Comparison of ENCODE assay signal across 8 mouse cellular contexts in the genomic region with DNA sequence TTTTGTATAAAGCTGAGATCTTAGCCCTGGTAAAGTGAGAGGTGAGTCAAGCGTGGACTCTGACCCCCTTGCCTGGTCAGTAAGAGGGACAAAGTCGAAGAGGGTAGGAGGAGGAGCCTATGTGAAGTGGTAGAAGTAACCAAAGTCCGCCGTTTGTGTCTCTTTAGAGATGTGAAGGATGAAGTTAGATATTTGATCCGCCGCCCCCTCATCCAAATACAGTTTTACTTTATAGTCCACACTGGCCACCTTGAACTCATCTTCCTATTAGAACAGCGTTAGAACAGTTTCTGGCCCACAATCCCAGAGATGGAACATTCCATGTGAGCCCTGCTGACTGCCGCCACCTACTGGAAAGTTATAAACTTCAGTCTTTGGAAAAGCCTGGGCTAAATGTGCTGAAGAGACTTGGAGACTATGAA. TPM values are rescaled to one million over a fixed set of nuclear protein-coding genes. Genes with fewer than 3 reads are reported as not detected.
DNase-seq lines count a peak whose midpoint lies in the region; ATAC-seq and TF ChIP-seq lines count a peak whose summit lies in the region.

A gene (minus strand): TSS at position 96 of the 422 bp plus-strand sequence.

- H3K27ac ChIP-seq in embryonic facial prominence, embryonic 12.5 days: no peak within 1 kb of the TSS
- peak within 1 kb of the TSS; percentile 10 for H3K27ac ChIP-seq in liver, embryonic 14.5 days

- no peak within 1 kb of the TSS for H3K4me3 ChIP-seq in embryonic facial prominence, embryonic 12.5 days
- H3K4me3 ChIP-seq in liver, embryonic 14.5 days (ENCODE audit: insufficient read depth in 1 of 2, low read depth in 2 of 2, low read length in 2 of 2): peak within 1 kb of the TSS; percentile 33 to 40

- no peak for TF ChIP-seq EP300 in liver, embryonic 14.5 days (IDR thresholded peaks at IDR 0.05; ENCODE audit: low read depth)

- ATAC-seq in embryonic facial prominence, embryonic 12.5 days (ENCODE audit: insufficient number of reproducible peaks, insufficient read depth, low FRiP score, low TSS enrichment): no peak
- peak; percentile 32; the same call in 1 of the 2 replicates for ATAC-seq in liver, embryonic 14.5 days (ENCODE audit: insufficient read depth)

- peak; percentile 71 for TF ChIP-seq CTCF in liver, embryonic 14.5 days (IDR thresholded peaks at IDR 0.05; ENCODE audit: low read depth)

- 14% methylated on average over 8 of the region's 8 CpGs for WGBS in embryonic facial prominence, embryonic 12.5 days
- 15% methylated on average over 8 of the region's 8 CpGs for WGBS in liver, embryonic 14.5 days (ENCODE audit: insufficient replicate concordance)

- H3K4me1 ChIP-seq in embryonic facial prominence, embryonic 12.5 days: 0 out of 2 replicates have a peak, but pooled peaks cover 6% of the 10 kb centered on the region
- H3K4me1 ChIP-seq in liver, embryonic 14.5 days (replicated peaks; ENCODE audit: control insufficient read depth in 2 of 2, insufficient read depth in 2 of 2, low read length in 1 of 2): 0 out of 4 replicates have a peak, but pooled peaks cover 0 to 2% of the 10 kb centered on the region in 2 experiments

- DNase-seq in layer of hippocampus, postnatal 10 days (ENCODE audit: low spot score in 2 of 2): peak; percentile 50 to 56
- DNase-seq in layer of hippocampus, adult 9-10 months (ENCODE audit: low spot score): no peak
- DNase-seq in MN1 (ENCODE audit: low spot score): peak; percentile 74
- DNase-seq in induced T-regulatory cell, adult 2 months (ENCODE audit: low read depth): peak; percentile 66
- peak in 2 of 3 experiments; percentile 32 to 46 for DNase-seq in liver, embryonic 14.5 days (ENCODE audit: low read depth in 3 of 3, low spot score in 3 of 3)
- peak; percentile 83 for DNase-seq in retina, postnatal 1 day
- DNase-seq in thymus, postnatal 25 days: no peak

- no peaks in the 10 kb centered on the region for H3K9me3 ChIP-seq in embryonic facial prominence, embryonic 12.5 days
- H3K9me3 ChIP-seq in liver, embryonic 14.5 days (ENCODE audit: control insufficient read depth, low read length): no peaks in the 10 kb centered on the region

- H3K9ac ChIP-seq in embryonic facial prominence, embryonic 12.5 days: no peak within 1 kb of the TSS
- no peak within 1 kb of the TSS for H3K9ac ChIP-seq in liver, embryonic 14.5 days (replicated peaks)

- H3K4me2 ChIP-seq in embryonic facial prominence, embryonic 12.5 days (replicated peaks): peak within 1 kb of the TSS; percentile 13; the same call in 1 of the 2 replicates
- H3K4me2 ChIP-seq in liver, embryonic 14.5 days (ENCODE audit: low read depth): peak within 1 kb of the TSS; percentile 26

- peaks cover 33% of the 10 kb centered on the region for H3K36me3 ChIP-seq in embryonic facial prominence, embryonic 12.5 days
- peaks cover 10% of the 10 kb centered on the region; the same call in 1 of the 2 replicates for H3K36me3 ChIP-seq in liver, embryonic 14.5 days (replicated peaks; ENCODE audit: control insufficient read depth, insufficient read depth, low read depth)

- peaks cover 20% of the 10 kb centered on the region for H3K27me3 ChIP-seq in embryonic facial prominence, embryonic 12.5 days
- peaks cover 27% of the 10 kb centered on the region for H3K27me3 ChIP-seq in liver, embryonic 14.5 days (ENCODE audit: control insufficient read depth, insufficient read depth, low read length)

RNA-seq across cellular contexts. Expression of the gene that starts here (rescaled TPM):
- total RNA-seq in layer of hippocampus, postnatal 10 days (2021): under 1 TPM; 0.47 to 0.89 TPM
- polyA plus RNA-seq in embryonic facial prominence, embryonic 12.5 days (2016; fragmentation: Nextera tagmentation; extraction: Ambion mirVana): 0.19 and 0.50 TPM in 2 replicates
- 37.3 and 42.1 TPM in 2 replicates for polyA plus RNA-seq in liver, embryonic 14.5 days (2012; rRNA removed)
- polyA plus RNA-seq in liver, embryonic 14.5 days (2014; fragmentation: Nextera tagmentation; extraction: Ambion mirVana): 40.0 and 42.8 TPM in 2 replicates

Comparison
In these comparisons a context has a peak if more than half of its experiments do, and no peak if none do; other contexts are left out.
1. RNA of the gene that starts here (polyA plus RNA-seq): 37.3 to 42.8 TPM in liver, embryonic 14.5 days; 0.19 to 0.50 TPM in embryonic facial prominence, embryonic 12.5 days; every median in the first group is over 10 times any median in the second.
2. Peak in DNase-seq in layer of hippocampus, postnatal 10 days; RNA of the gene not detected or under 1 TPM.
3. DNase-seq: peak in MN1 (single experiment), induced T-regulatory cell, adult 2 months (single experiment), liver, embryonic 14.5 days (2 of 3) and retina, postnatal 1 day (single experiment); none in layer of hippocampus, adult 9-10 months (single experiment) and thymus, postnatal 25 days (single experiment).